Mouse (Mus musculus) ovary, postnatal 10 days (tissue): ENCODE results near the gene Vps13c.
A peak's percentile ranks its signal among the peaks of the same experiment; 100 is the strongest.

Experiments
- DNase-seq: peaks from one replicate; pipeline ENCODE4 v3.0.0; 2022; ENCODE audit warnings: low spot score

Gene Vps13c

GRCm38 (mm10) chr9:67839981-67840859 is at the start of gene Vps13c:
Gene Vps13c, plus strand, starts transcription at chr9:67840396.
- peak; percentile 54 for DNase-seq

GRCm38 (mm10) chr9:67792405-67792804 is 47.8 kb upstream of the Vps13c start:
- no peak for DNase-seq

- no peak for DNase-seq
These were observed 46.7 kb upstream of the Vps13c start for GRCm38 (mm10) chr9:67793501-67793900.

- no peak for DNase-seq
These were observed 46.0 kb upstream of the Vps13c start for GRCm38 (mm10) chr9:67794216-67794615.

- no peak for DNase-seq
These were observed 45.5 kb upstream of the Vps13c start for GRCm38 (mm10) chr9:67794668-67795067.

- DNase-seq = no peak
These were observed 45.0 kb upstream of the Vps13c start for GRCm38 (mm10) chr9:67795205-67795675.

GRCm38 (mm10) chr9:67799078-67799819 is 40.9 kb upstream of the Vps13c start:
- no peak for DNase-seq

- DNase-seq = peak; percentile 19
These were observed 38.0 kb upstream of the Vps13c start for GRCm38 (mm10) chr9:67802241-67802640.

- DNase-seq = no peak
These were observed 33.2 kb upstream of the Vps13c start for GRCm38 (mm10) chr9:67807000-67807399.

- no peak for DNase-seq
These were observed 29.7 kb upstream of the Vps13c start for GRCm38 (mm10) chr9:67810527-67810926.

- DNase-seq = no peak
These were observed 29.1 kb upstream of the Vps13c start for GRCm38 (mm10) chr9:67811116-67811515.

GRCm38 (mm10) chr9:67813171-67813570 is 27.0 kb upstream of the Vps13c start:
- DNase-seq = no peak

- DNase-seq = peak; percentile 33
These were observed 26.4 kb upstream of the Vps13c start for GRCm38 (mm10) chr9:67813665-67814337.

- DNase-seq = no peak
These were observed 23.8 kb upstream of the Vps13c start for GRCm38 (mm10) chr9:67816172-67816928.

- no peak for DNase-seq
These were observed 22.1 kb upstream of the Vps13c start for GRCm38 (mm10) chr9:67817898-67818667.

GRCm38 (mm10) chr9:67818668-67818950 is 21.6 kb upstream of the Vps13c start:
- no peak for DNase-seq

GRCm38 (mm10) chr9:67823131-67823530 is 17.1 kb upstream of the Vps13c start:
- no peak for DNase-seq

- DNase-seq = no peak
These were observed 14.7 kb upstream of the Vps13c start for GRCm38 (mm10) chr9:67825527-67825926.

GRCm38 (mm10) chr9:67828182-67828581 is 12.0 kb upstream of the Vps13c start:
- DNase-seq = no peak

GRCm38 (mm10) chr9:67830411-67831358 is 9.5 kb upstream of the Vps13c start:
- peak; percentile 24 for DNase-seq
